Mouse (Mus musculus) retina, postnatal 7 days (tissue): ENCODE data around the gene Unc79.

Source experiments
- DNase-seq: peaks from one replicate; pipeline ENCODE4 v3.0.0-alpha.2; 2012; ENCODE audit warnings: low read depth, low spot score

Gene Unc79

GRCm38 (mm10) chr12:102948778-102949394 is at the start of gene Unc79:
Gene Unc79 (plus strand): TSS chr12:102948859.
- peak; percentile 77 for DNase-seq

- no peak for DNase-seq
These were observed 49.6 kb upstream of the Unc79 start, which contains the start of gene Cox8c for GRCm38 (mm10) chr12:102899091-102899490. Gene Cox8c (plus strand): TSS chr12:102899316.

- DNase-seq = no peak
These were observed 40.5 kb upstream of the Unc79 start for GRCm38 (mm10) chr12:102908191-102908590.

GRCm38 (mm10) chr12:102916073-102916472 is 32.6 kb upstream of the Unc79 start:
- no peak for DNase-seq

- no peak for DNase-seq
These were observed 18.9 kb upstream of the Unc79 start for GRCm38 (mm10) chr12:102929764-102930163.

GRCm38 (mm10) chr12:102930335-102930734 is 18.3 kb upstream of the Unc79 start:
- no peak for DNase-seq

GRCm38 (mm10) chr12:102930789-102931188 is 17.9 kb upstream of the Unc79 start:
- DNase-seq = no peak

GRCm38 (mm10) chr12:102935892-102936291 is 12.8 kb upstream of the Unc79 start:
- DNase-seq = no peak

- no peak for DNase-seq
These were observed 3.1 kb upstream of the Unc79 start for GRCm38 (mm10) chr12:102945571-102945970.

- no peak for DNase-seq
These were observed 833 bp upstream of the Unc79 start for GRCm38 (mm10) chr12:102947826-102948225.

GRCm38 (mm10) chr12:102949395-102950208 is 943 bp downstream of the Unc79 start:
- peak; percentile 49 for DNase-seq

- no peak for DNase-seq
These were observed 11.6 kb downstream of the Unc79 start for GRCm38 (mm10) chr12:102960051-102960775.

GRCm38 (mm10) chr12:102961066-102961465 is 12.4 kb downstream of the Unc79 start:
- no peak for DNase-seq

- no peak for DNase-seq
These were observed 15.8 kb downstream of the Unc79 start for GRCm38 (mm10) chr12:102964486-102964885.

GRCm38 (mm10) chr12:102980584-102980983 is 31.9 kb downstream of the Unc79 start:
- DNase-seq = no peak

GRCm38 (mm10) chr12:102981543-102981942 is 32.9 kb downstream of the Unc79 start:
- DNase-seq = no peak

- no peak for DNase-seq
These were observed 36.7 kb downstream of the Unc79 start for GRCm38 (mm10) chr12:102985401-102985800.

GRCm38 (mm10) chr12:102987736-102988135 is 39.1 kb downstream of the Unc79 start:
- DNase-seq = no peak

- no peak for DNase-seq
These were observed 59.8 kb downstream of the Unc79 start for GRCm38 (mm10) chr12:103008491-103008890.

GRCm38 (mm10) chr12:103018161-103018560 is 69.5 kb downstream of the Unc79 start:
- DNase-seq = no peak

- no peak for DNase-seq
These were observed 88.0 kb downstream of the Unc79 start for GRCm38 (mm10) chr12:103036692-103037091.

GRCm38 (mm10) chr12:103039332-103039731 is 90.7 kb downstream of the Unc79 start:
- no peak for DNase-seq
